Mouse (Mus musculus) stomach, embryonic 14.5 days (tissue): ENCODE measurements at regions not wholly inside any gene's neighbourhood (a gene's known extent, or its start where the extent isn't known, plus 50 kb on each side); places are given as distances from the start of the nearest gene placed in this dataset.

Source experiments
- ATAC-seq: fragments of 200-750 bp; cut with Nextera tagmentation; 2 replicates; pipeline ENCODE4 v1.8.0; 2017; ENCODE audit warnings: low read depth, moderate TSS enrichment; ENCODE audit not compliant: insufficient number of reproducible peaks, insufficient read depth, low FRiP score
- H3K27ac ChIP-seq: fragments of 300-500 bp; sonication (generic); 2 replicates; pipeline ENCODE4 v1.5.1; 2014; ENCODE audit warnings: mild to moderate bottlenecking, low read length, moderate library complexity, mixed read lengths
- H3K27me3 ChIP-seq: fragments of 300-500 bp; sonication (generic); 2 replicates; pipeline ENCODE4 v1.6.1; 2014; ENCODE audit warnings: low read length, control low read depth, mixed read lengths; ENCODE audit not compliant: control insufficient read depth, insufficient read depth
- H3K36me3 ChIP-seq: fragments of 300-500 bp; sonication (generic); 2 replicates; pipeline ENCODE4 v1.6.1; 2014; ENCODE audit warnings: mild to moderate bottlenecking, control low read depth, low read length, moderate library complexity, mixed read lengths; ENCODE audit not compliant: control insufficient read depth, insufficient read depth
- H3K4me1 ChIP-seq: fragments of 300-500 bp; sonication (generic); 2 replicates; pipeline ENCODE4 v1.6.1; 2014; ENCODE audit warnings: low read length, control low read depth, mixed read lengths; ENCODE audit not compliant: control insufficient read depth, insufficient read depth
- H3K4me2 ChIP-seq: fragments of 300-500 bp; sonication (generic); replicated peaks from 2 replicates; pipeline ENCODE4 v1.6.1; 2014; ENCODE audit warnings: low read depth, low read length, control low read depth
- H3K4me3 ChIP-seq: fragments of 300-500 bp; sonication (generic); 2 replicates; pipeline ENCODE4 v1.5.1; 2014; ENCODE audit warnings: low read depth, low read length, control low read depth
- H3K9ac ChIP-seq: fragments of 300-500 bp; sonication (generic); replicated peaks from 2 replicates; pipeline ENCODE4 v1.6.1; 2014; ENCODE audit warnings: low read depth, mild to moderate bottlenecking, control low read depth, low read length, moderate library complexity, mixed read lengths
- H3K9me3 ChIP-seq: fragments of 300-500 bp; sonication (generic); 2 replicates; pipeline ENCODE4 v1.6.1; 2016; ENCODE audit warnings: low read depth, low read length, control low read depth; ENCODE audit not compliant: control insufficient read depth
- WGBS: fragments of 180-500 bp; shearing (Covaris S2); extraction: QIAGEN DNeasy Blood & Tissue Kit; methylation state at CpG from one replicate; pipeline ENCODE4 v1.1.7; 2014; 5-methylcytosine and 5-hydroxymethylcytosine counted together

- no peak for ATAC-seq
- WGBS, result 87% methylated on average over 6 of the region's 6 CpGs
- Histone ChIP-seq H3K27me3 (no peaks in the 10 kb centered on the region), H3K9ac (no peak overlapping the region), H3K4me1 (no peaks in the 10 kb centered on the region), H3K4me3 (no peak overlapping the region), H3K36me3 (no peaks in the 10 kb centered on the region), H3K27ac (no peak overlapping the region), H3K9me3 (no peaks in the 10 kb centered on the region), H3K4me2 (no peak overlapping the region)
Observed at GRCm38 (mm10) chr14:120636726-120637400, 158.6 kb downstream of the Rap2a start.

GRCm38 (mm10) chr14:120637486-120638125 is 159.4 kb downstream of the Rap2a start:
- Histone ChIP-seq H3K4me1 (no peaks in the 10 kb centered on the region), H3K27me3 (no peaks in the 10 kb centered on the region), H3K27ac (no peak overlapping the region), H3K4me3 (no peak overlapping the region), H3K36me3 (no peaks in the 10 kb centered on the region), H3K9ac (no peak overlapping the region), H3K9me3 (no peaks in the 10 kb centered on the region), H3K4me2 (no peak overlapping the region)
- WGBS, result 63% methylated on average over 13 of the region's 13 CpGs
- ATAC-seq, result no peak

GRCm38 (mm10) chr14:120642591-120642990 is 164.3 kb downstream of the Rap2a start:
- H3K27ac ChIP-seq, result no peak overlapping the region
- H3K9ac ChIP-seq, result no peak overlapping the region
- WGBS, result 85% methylated on average over 5 of the region's 5 CpGs
- no peaks in the 10 kb centered on the region for H3K4me1 ChIP-seq
- no peak for ATAC-seq
- no peak overlapping the region for H3K4me2 ChIP-seq
- no peaks in the 10 kb centered on the region for H3K36me3 ChIP-seq
- H3K9me3 ChIP-seq, result no peaks in the 10 kb centered on the region
- H3K4me3 ChIP-seq, result no peak overlapping the region
- no peaks in the 10 kb centered on the region for H3K27me3 ChIP-seq

- Histone ChIP-seq H3K9ac (no peak overlapping the region), H3K4me3 (no peak overlapping the region), H3K4me2 (no peak overlapping the region), H3K4me1 (no peaks in the 10 kb centered on the region), H3K27ac (no peak overlapping the region), H3K27me3 (no peaks in the 10 kb centered on the region), H3K9me3 (no peaks in the 10 kb centered on the region), H3K36me3 (no peaks in the 10 kb centered on the region)
- no peak for ATAC-seq
- 80% methylated on average over 7 of the region's 7 CpGs for WGBS
Observed at GRCm38 (mm10) chr14:120652034-120652433, 173.8 kb downstream of the Rap2a start.

- no peak overlapping the region for H3K4me3 ChIP-seq
Observed at GRCm38 (mm10) chr14:120660321-120660781, 182.1 kb downstream of the Rap2a start.

GRCm38 (mm10) chr14:120661111-120661510 is 182.9 kb downstream of the Rap2a start:
- H3K4me3 ChIP-seq, result no peak overlapping the region
- H3K9me3 ChIP-seq, result no peaks in the 10 kb centered on the region
- H3K36me3 ChIP-seq, result no peaks in the 10 kb centered on the region
- no peaks in the 10 kb centered on the region for H3K4me1 ChIP-seq
- no peaks in the 10 kb centered on the region for H3K27me3 ChIP-seq
- no peak overlapping the region for H3K27ac ChIP-seq
- H3K4me2 ChIP-seq, result no peak overlapping the region
- no peak overlapping the region for H3K9ac ChIP-seq
- 78% methylated on average over 5 of the region's 5 CpGs for WGBS
- ATAC-seq, result no peak

More at GRCm38 (mm10) chr14:120660321-120660781, 182.1 kb downstream of the Rap2a start:
- Histone ChIP-seq H3K36me3 (no peaks in the 10 kb centered on the region), H3K9me3 (no peaks in the 10 kb centered on the region), H3K9ac (no peak overlapping the region), H3K27ac (no peak overlapping the region), H3K4me1 (no peaks in the 10 kb centered on the region), H3K27me3 (no peaks in the 10 kb centered on the region), H3K4me2 (no peak overlapping the region)
- WGBS, result 40% methylated on average over 6 of the region's 6 CpGs
- ATAC-seq, result peak; percentile 56; the same call in 1 of the 2 replicates

- WGBS, result 75% methylated on average over 5 of the region's 5 CpGs
- Histone ChIP-seq H3K4me2 (no peak overlapping the region), H3K4me3 (no peak overlapping the region), H3K9ac (no peak overlapping the region), H3K4me1 (no peaks in the 10 kb centered on the region), H3K36me3 (no peaks in the 10 kb centered on the region), H3K27me3 (no peaks in the 10 kb centered on the region), H3K27ac (no peak overlapping the region), H3K9me3 (no peaks in the 10 kb centered on the region)
- ATAC-seq, result no peak
Observed at GRCm38 (mm10) chr14:120669665-120670064, 191.4 kb downstream of the Rap2a start.

GRCm38 (mm10) chr14:120675752-120676151 is 197.5 kb downstream of the Rap2a start:
- Histone ChIP-seq H3K36me3 (no peaks in the 10 kb centered on the region), H3K9ac (no peak overlapping the region), H3K9me3 (no peaks in the 10 kb centered on the region), H3K27me3 (no peaks in the 10 kb centered on the region), H3K4me2 (no peak overlapping the region), H3K4me3 (no peak overlapping the region), H3K27ac (no peak overlapping the region), H3K4me1 (no peaks in the 10 kb centered on the region)
- no peak for ATAC-seq
- WGBS, result 90% methylated on average over 2 of the region's 2 CpGs
